Mouse (Mus musculus) CH12.LX (cell line): ENCODE data around the gene Tbcel. TPM values are rescaled to one million over a fixed set of nuclear protein-coding genes. Genes with fewer than 3 reads are reported as not detected.

ENCODE experiments used
- DNase-seq: peaks from one replicate; pipeline ENCODE4 v3.0.0-alpha.2; 2013; ENCODE audit errors: extremely low read depth
- H3K27ac ChIP-seq: 2 replicates; pipeline ENCODE4 v1.5.1; 2012; ENCODE audit warnings: low read depth, mild to moderate bottlenecking, control low read depth, moderate library complexity; ENCODE audit not compliant: insufficient read depth
- H3K27me3 ChIP-seq: replicated peaks from 2 replicates; pipeline ENCODE3; 2012; ENCODE audit warnings: inconsistent platforms
- H3K36me3 ChIP-seq, 2 experiments: replicated peaks in 1 of 2; 2 replicates each; pipeline versions ENCODE3 to v1.6.1; 2012; ENCODE audit warnings: inconsistent platforms in 1 of 2, low read length in 1 of 2, mild to moderate bottlenecking in 1 of 2, mixed read lengths in 1 of 2, moderate library complexity in 1 of 2; ENCODE audit not compliant: control insufficient read depth in 1 of 2, insufficient read depth in 1 of 2
- H3K4me1 ChIP-seq, 2 experiments: 2 replicates each; pipeline ENCODE4 v1.6.1; 2012; ENCODE audit warnings: inconsistent platforms in 1 of 2, moderate library complexity in 1 of 2; ENCODE audit not compliant: insufficient read depth in 2 of 2, control insufficient read depth in 1 of 2
- H3K4me2 ChIP-seq: 2 replicates; pipeline ENCODE4 v1.6.1; 2012; ENCODE audit warnings: low read depth, mild to moderate bottlenecking, control low read depth; ENCODE audit not compliant: poor library complexity, insufficient read depth, severe bottlenecking
- H3K4me3 ChIP-seq, 3 experiments: fragments of 150-350 bp in 1 of 3; sonication (generic) in 1 of 3; replicated peaks in 1 of 3; 2 replicates each; pipeline versions ENCODE3 to v1.5.1; 2011 to 2012; ENCODE audit warnings: low read depth in 2 of 3, low read length in 2 of 3, mild to moderate bottlenecking in 2 of 3, moderate library complexity in 2 of 3, control low read depth in 1 of 3, improper control_type of control experiment in 1 of 3, inconsistent platforms in 1 of 3, mixed read lengths in 1 of 3; ENCODE audit not compliant: poor library complexity in 1 of 3
- H3K79me2 ChIP-seq: replicated peaks from 2 replicates; pipeline ENCODE4 v1.6.1; 2012; ENCODE audit warnings: mild to moderate bottlenecking, moderate library complexity; ENCODE audit not compliant: control insufficient read depth, poor library complexity, insufficient read depth, severe bottlenecking; ENCODE audit errors: extremely low read depth
- H3K9ac ChIP-seq: 2 replicates; pipeline ENCODE4 v1.6.1; 2012; ENCODE audit warnings: low read depth, mild to moderate bottlenecking, control low read depth, moderate library complexity; ENCODE audit not compliant: insufficient read depth
- H3K9me3 ChIP-seq: replicated peaks from 2 replicates; pipeline ENCODE3; 2012; ENCODE audit warnings: low read length, inconsistent platforms, mixed read lengths
- CTCF ChIP-seq, 2 experiments: IDR thresholded peaks in 1 of 2; conservative IDR thresholded peaks in 1 of 2; 2 replicates each; pipeline ENCODE4 v1.5.1; 2011 to 2012; ENCODE audit warnings: low read depth in 2 of 2, low read length in 2 of 2, improper control_type of control experiment in 1 of 2, inconsistent platforms in 1 of 2, mild to moderate bottlenecking in 1 of 2, moderate library complexity in 1 of 2
- E2F4 ChIP-seq: IDR thresholded peaks from 2 replicates; pipeline ENCODE4 v1.6.1; 2011; ENCODE audit warnings: low read depth, low read length, improper control_type of control experiment; ENCODE audit not compliant: insufficient replicate concordance
- EP300 ChIP-seq: IDR thresholded peaks from 2 replicates; pipeline ENCODE4 v1.6.1; 2011; ENCODE audit warnings: low read length, improper control_type of control experiment
- ETS1 ChIP-seq: conservative IDR thresholded peaks from 2 replicates; pipeline ENCODE4 v1.6.1; 2012; ENCODE audit warnings: low read depth, mild to moderate bottlenecking, inconsistent platforms, low read length, improper control_type of control experiment, moderate library complexity
- HCFC1 ChIP-seq: IDR thresholded peaks from 2 replicates; pipeline ENCODE4 v1.6.1; 2012; ENCODE audit warnings: low read depth, mild to moderate bottlenecking, inconsistent platforms, low read length, improper control_type of control experiment
- IRF4 ChIP-seq: IDR thresholded peaks from 2 replicates; pipeline ENCODE4 v1.6.1; 2014; ENCODE audit warnings: low read depth, mild to moderate bottlenecking, inconsistent platforms, low read length, improper control_type of control experiment
- JUN ChIP-seq: IDR thresholded peaks from 2 replicates; pipeline ENCODE4 v1.6.1; 2011; ENCODE audit warnings: low read depth, mild to moderate bottlenecking, low read length, improper control_type of control experiment, moderate library complexity; ENCODE audit not compliant: insufficient read depth
- JUND ChIP-seq: conservative IDR thresholded peaks from 2 replicates; pipeline ENCODE4 v1.6.1; 2011; ENCODE audit warnings: low read depth, low read length, improper control_type of control experiment
- KAT2A ChIP-seq: IDR thresholded peaks from 2 replicates; pipeline ENCODE4 v1.6.1; 2012; ENCODE audit warnings: low read length, improper control_type of control experiment, inconsistent platforms; ENCODE audit not compliant: insufficient replicate concordance
- MAFK ChIP-seq: IDR thresholded peaks from 2 replicates; pipeline ENCODE4 v1.6.1; 2011; ENCODE audit warnings: low read length, improper control_type of control experiment; ENCODE audit not compliant: insufficient replicate concordance
- MAZ ChIP-seq: IDR thresholded peaks from 2 replicates; pipeline ENCODE4 v1.6.1; 2012; ENCODE audit warnings: low read depth, mild to moderate bottlenecking, inconsistent platforms, low read length, improper control_type of control experiment, moderate library complexity
- MEF2A ChIP-seq: IDR thresholded peaks from 2 replicates; pipeline ENCODE4 v1.6.1; 2014; ENCODE audit warnings: low read depth, mild to moderate bottlenecking, inconsistent platforms, low read length, improper control_type of control experiment, borderline replicate concordance
- MXI1 ChIP-seq: IDR thresholded peaks from 2 replicates; pipeline ENCODE4 v1.6.1; 2011; ENCODE audit warnings: mild to moderate bottlenecking, low read depth, low read length, improper control_type of control experiment
- PAX5 ChIP-seq: IDR thresholded peaks from 2 replicates; pipeline ENCODE4 v1.6.1; 2012; ENCODE audit warnings: low read length, inconsistent platforms, mixed read lengths
- POLR2A ChIP-seq: IDR thresholded peaks from 2 replicates; pipeline ENCODE4 v1.6.1; 2011; ENCODE audit warnings: low read depth, mild to moderate bottlenecking, improper control_type of control experiment, low read length
- POLR2AphosphoS2 ChIP-seq: IDR thresholded peaks from 2 replicates; pipeline ENCODE4 v1.6.1; 2011; ENCODE audit warnings: low read depth, low read length, improper control_type of control experiment
- RCOR1 ChIP-seq: conservative IDR thresholded peaks from 2 replicates; pipeline ENCODE4 v1.6.1; 2012; ENCODE audit warnings: low read depth, mild to moderate bottlenecking, inconsistent platforms, low read length, improper control_type of control experiment
- SIN3A ChIP-seq: IDR thresholded peaks from 2 replicates; pipeline ENCODE4 v1.6.1; 2012; ENCODE audit warnings: low read length, improper control_type of control experiment, inconsistent platforms
- SMC3 ChIP-seq: IDR thresholded peaks from 2 replicates; pipeline ENCODE4 v1.6.1; 2011; ENCODE audit warnings: low read depth, low read length, improper control_type of control experiment
- USF1 ChIP-seq: IDR thresholded peaks from 2 replicates; pipeline ENCODE4 v1.6.1; 2014; ENCODE audit warnings: low read depth, mild to moderate bottlenecking, inconsistent platforms, low read length, improper control_type of control experiment
- ZKSCAN1 ChIP-seq: IDR thresholded peaks from 2 replicates; pipeline ENCODE4 v1.6.1; 2012; ENCODE audit warnings: low read depth, inconsistent platforms, low read length, improper control_type of control experiment, borderline replicate concordance
- ZMIZ1 ChIP-seq: IDR thresholded peaks from 2 replicates; pipeline ENCODE4 v1.6.1; 2012; ENCODE audit warnings: low read depth, mild to moderate bottlenecking, inconsistent platforms, low read length, improper control_type of control experiment
- ZNF384 ChIP-seq: IDR thresholded peaks from 2 replicates; pipeline ENCODE4 v1.6.1; 2012; ENCODE audit warnings: low read depth, low read length, improper control_type of control experiment, inconsistent platforms
- dilution Hi-C: fragments of 300-500 bp; cut with MboI; formaldehyde crosslinking; loops from 2 replicates; pipeline ENCODE4 v1.14.3; 2020; ENCODE audit warnings: low sequenced_read_pairs; ENCODE audit not compliant: extremely low pct_unique_long_range_greater_than_20kb, extremely low pct_ligation_motif_present
- in situ Hi-C: fragments of 300-500 bp; cut with MboI; formaldehyde crosslinking; loops from 3 replicates; pipeline ENCODE4 v1.14.3; 2019; ENCODE audit warnings: low sequenced_read_pairs, low pct_ligation_motif_present, low pct_unique_long_range_greater_than_20kb, mixed read lengths
- polyA plus RNA-seq: library from polyadenylated mRNA; unstranded; fragments of >175 nt; gene quantifications from 2 replicates; pipeline ENCODE4 v1.2.1, GENCODE M21; 2012; ENCODE audit warnings: low read depth; ENCODE audit not compliant: insufficient read length
- total RNA-seq, 2 experiments: library from RNA; depleted of rRNA; stranded (reverse); fragments of 300-350 nt in 1 of 2; fragments of >200 nt in 1 of 2; gene quantifications; 2 replicates each; pipeline ENCODE4 v1.2.3; 2012 to 2014

Tbcel gene
- total and polyA plus RNA-seq, 3 experiments, result 5.3 to 10.0 (median 5.9) TPM

DNA sequence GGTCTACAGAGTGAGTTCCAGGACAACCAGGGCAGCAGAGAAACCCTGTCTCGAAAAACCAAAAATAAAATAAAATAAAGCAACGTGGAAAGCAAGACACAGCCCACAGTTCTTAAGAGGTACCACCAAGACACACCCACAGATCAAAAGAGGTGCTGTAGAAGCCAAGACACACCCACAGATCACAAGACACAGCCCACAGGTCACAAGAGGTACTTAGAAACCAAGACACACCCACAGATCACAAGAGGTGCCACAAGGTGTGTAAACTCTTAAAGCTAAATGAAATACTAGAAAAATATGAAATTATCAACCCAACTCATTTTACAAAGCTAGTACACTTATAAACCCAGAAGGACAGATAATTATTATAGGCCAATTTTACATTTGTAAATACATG lies 84.0 kb downstream of the Tbcel start:
- dilution Hi-C loops, result no loop called here
- H3K27ac ChIP-seq, result no peak overlapping the region
- no peak for DNase-seq
- no peak overlapping the region for H3K4me3 ChIP-seq
- no peaks in the 10 kb centered on the region for H3K27me3 ChIP-seq
- H3K36me3 ChIP-seq, result peaks cover 24 to 54% of the 10 kb centered on the region in 2 experiments
- in situ Hi-C loops, result no loop called here
- no peaks in the 10 kb centered on the region for H3K9me3 ChIP-seq
- H3K4me1 ChIP-seq, result peaks cover 0 to 10% of the 10 kb centered on the region in 2 experiments; a peak in 2 of 4 replicates
- TF ChIP-seq ETS1 (no peak), ZKSCAN1 (no peak), SMC3 (no peak), USF1 (no peak), MAFK (no peak), SIN3A (no peak)
- no peak overlapping the region for H3K4me2 ChIP-seq
- no peak overlapping the region for H3K9ac ChIP-seq
- H3K79me2 ChIP-seq, result no peaks in the 10 kb centered on the region

DNA sequence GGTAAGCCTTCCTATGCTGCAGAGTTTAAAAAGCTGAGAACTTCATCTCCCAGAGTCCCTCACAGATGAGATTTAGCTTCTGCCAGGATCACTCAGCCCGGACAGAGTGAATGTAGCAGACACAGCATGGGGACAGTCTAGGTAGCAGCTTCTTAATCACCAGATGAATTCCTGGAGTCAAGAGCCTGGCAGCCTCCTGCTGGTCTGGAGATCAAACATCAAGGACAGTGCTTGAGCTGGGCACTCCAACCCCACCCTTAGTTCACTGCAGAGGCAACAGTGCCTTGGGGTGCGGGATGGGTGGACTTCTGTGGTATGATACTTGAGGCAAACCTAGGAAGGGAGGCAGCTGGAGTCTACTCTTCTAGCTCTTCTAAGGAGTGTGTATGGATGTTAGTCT lies 87.9 kb downstream of the Tbcel start:
- no peak overlapping the region for H3K4me2 ChIP-seq
- no peak overlapping the region for H3K27ac ChIP-seq
- no peak for TF ChIP-seq SIN3A
- TF ChIP-seq EP300, result no peak
- no peak for TF ChIP-seq JUN
- TF ChIP-seq MAZ, result no peak
- TF ChIP-seq ZNF384, result no peak
- no peak for TF ChIP-seq ZKSCAN1
- no peak for TF ChIP-seq CTCF (conservative IDR thresholded peaks at IDR 0.05 in 1 of 2, IDR thresholded peaks at IDR 0.05 in 1 of 2; ENCODE audit: low read depth in 2 of 2, low read length in 2 of 2)
- TF ChIP-seq JUND, result no peak
- no peak for TF ChIP-seq MEF2A
- no peak for TF ChIP-seq MXI1
- TF ChIP-seq HCFC1, result no peak
- TF ChIP-seq RCOR1, result no peak
- TF ChIP-seq POLR2AphosphoS2, result no peak
- no peak for TF ChIP-seq POLR2A
- TF ChIP-seq KAT2A, result no peak
- no peak for TF ChIP-seq ZMIZ1
- TF ChIP-seq E2F4, result no peak
- TF ChIP-seq PAX5, result no peak
- no peak for TF ChIP-seq IRF4
- no peak for DNase-seq
- H3K4me1 ChIP-seq, result peaks cover 0 to 22% of the 10 kb centered on the region in 2 experiments; a peak in 2 of 4 replicates
- H3K4me3 ChIP-seq, result no peak overlapping the region
- in situ Hi-C loops (no loop called here), dilution Hi-C loops (no loop called here)
- no peak overlapping the region for H3K9ac ChIP-seq
- H3K79me2 ChIP-seq, result no peaks in the 10 kb centered on the region
- H3K27me3 ChIP-seq, result no peaks in the 10 kb centered on the region
- peaks cover 14 to 50% of the 10 kb centered on the region in 2 experiments for H3K36me3 ChIP-seq
- no peaks in the 10 kb centered on the region for H3K9me3 ChIP-seq
